Mouse (Mus musculus): Measurements from ENCODE around the gene Itgb5.

DNA sequence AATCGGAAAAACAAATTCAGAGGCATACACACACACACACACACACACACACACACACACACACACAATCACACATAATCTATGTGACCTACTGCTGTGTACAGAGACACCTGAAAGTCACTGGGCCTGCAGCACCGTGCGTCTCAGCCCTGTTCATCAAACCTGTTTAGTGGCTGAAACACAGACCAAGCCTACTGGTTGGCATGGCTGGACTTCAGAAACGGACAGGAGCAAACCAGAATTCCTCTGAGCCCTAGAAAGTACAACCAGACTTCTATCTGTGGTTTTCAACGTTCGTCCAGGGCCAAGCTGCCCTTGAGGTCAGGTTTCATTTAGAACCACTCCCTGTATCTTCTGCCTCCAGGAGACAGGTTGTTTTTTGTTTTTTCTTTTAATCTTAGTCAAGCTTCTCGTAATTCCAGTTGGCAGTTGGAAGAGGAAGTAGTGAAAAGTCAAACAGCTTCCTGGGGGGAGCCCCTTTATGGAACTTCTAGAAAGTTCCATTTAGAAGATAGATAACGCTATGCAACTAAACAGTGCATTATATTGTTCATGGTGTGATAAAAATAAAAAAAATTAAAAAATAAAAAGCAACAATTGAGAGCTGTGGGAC, 44.3 kb upstream of the Itgb5 start:
- TF ChIP-seq GATA1 (IDR thresholded peaks at IDR 0.05; ENCODE audit: low read length) (no peak), TAL1 (IDR thresholded peaks at IDR 0.05; ENCODE audit: low read length) (no peak)

All from erythroblast, embryonic 14.5 days (primary cell).